Mouse (Mus musculus) neural tube, embryonic 13.5 days (tissue): ENCODE results near the gene Gm33543. TPM values are rescaled to one million over a fixed set of nuclear protein-coding genes. Genes with fewer than 3 reads are reported as not detected.
A peak's percentile ranks its signal among the peaks of the same experiment; 100 is the strongest.

Experiments used
- ATAC-seq: fragments of 200-750 bp; cut with Nextera tagmentation; 2 replicates; pipeline ENCODE4 v1.8.0; 2017; ENCODE audit warnings: low read depth, mild to moderate bottlenecking, moderate TSS enrichment, moderate library complexity
- H3K27ac ChIP-seq: fragments of 300-500 bp; sonication (generic); replicated peaks from 2 replicates; pipeline ENCODE4 v1.5.1; 2015; ENCODE audit warnings: moderate library complexity, mild to moderate bottlenecking, inconsistent platforms
- H3K27me3 ChIP-seq: fragments of 300-500 bp; sonication (generic); 2 replicates; pipeline ENCODE4 v1.6.1; 2015; ENCODE audit warnings: mild to moderate bottlenecking, inconsistent platforms
- H3K36me3 ChIP-seq: fragments of 300-500 bp; sonication (generic); 2 replicates; pipeline ENCODE4 v1.6.1; 2015; ENCODE audit warnings: mild to moderate bottlenecking, inconsistent platforms
- H3K4me1 ChIP-seq: fragments of 300-500 bp; sonication (generic); replicated peaks from 2 replicates; pipeline ENCODE4 v1.6.1; 2015; ENCODE audit warnings: inconsistent platforms
- H3K4me2 ChIP-seq: fragments of 300-500 bp; sonication (generic); 2 replicates; pipeline ENCODE4 v1.6.1; 2015; ENCODE audit warnings: inconsistent platforms, mild to moderate bottlenecking, moderate library complexity
- H3K4me3 ChIP-seq: fragments of 300-500 bp; sonication (generic); 2 replicates; pipeline ENCODE4 v1.5.1; 2015; ENCODE audit warnings: mild to moderate bottlenecking, inconsistent platforms
- H3K9ac ChIP-seq: fragments of 300-500 bp; sonication (generic); 2 replicates; pipeline ENCODE4 v1.6.1; 2015; ENCODE audit warnings: moderate library complexity, mild to moderate bottlenecking, inconsistent platforms
- H3K9me3 ChIP-seq: fragments of 300-500 bp; sonication (generic); 2 replicates; pipeline ENCODE4 v1.6.1; 2016; ENCODE audit warnings: inconsistent platforms
- WGBS: fragments of 180-500 bp; shearing (Covaris S2); methylation state at CpG from one replicate; pipeline ENCODE4 v1.1.7; 2015; 5-methylcytosine and 5-hydroxymethylcytosine counted together
- polyA plus RNA-seq: library from polyadenylated mRNA; unstranded; fragments of >200 nt; fragmentation: Nextera tagmentation; extraction: Ambion mirVana; gene quantifications from 2 replicates; pipeline ENCODE4 v1.2.1, GENCODE M21; 2015

Gm33543 gene
- not detected in 2 replicates for polyA plus RNA-seq

DNA sequence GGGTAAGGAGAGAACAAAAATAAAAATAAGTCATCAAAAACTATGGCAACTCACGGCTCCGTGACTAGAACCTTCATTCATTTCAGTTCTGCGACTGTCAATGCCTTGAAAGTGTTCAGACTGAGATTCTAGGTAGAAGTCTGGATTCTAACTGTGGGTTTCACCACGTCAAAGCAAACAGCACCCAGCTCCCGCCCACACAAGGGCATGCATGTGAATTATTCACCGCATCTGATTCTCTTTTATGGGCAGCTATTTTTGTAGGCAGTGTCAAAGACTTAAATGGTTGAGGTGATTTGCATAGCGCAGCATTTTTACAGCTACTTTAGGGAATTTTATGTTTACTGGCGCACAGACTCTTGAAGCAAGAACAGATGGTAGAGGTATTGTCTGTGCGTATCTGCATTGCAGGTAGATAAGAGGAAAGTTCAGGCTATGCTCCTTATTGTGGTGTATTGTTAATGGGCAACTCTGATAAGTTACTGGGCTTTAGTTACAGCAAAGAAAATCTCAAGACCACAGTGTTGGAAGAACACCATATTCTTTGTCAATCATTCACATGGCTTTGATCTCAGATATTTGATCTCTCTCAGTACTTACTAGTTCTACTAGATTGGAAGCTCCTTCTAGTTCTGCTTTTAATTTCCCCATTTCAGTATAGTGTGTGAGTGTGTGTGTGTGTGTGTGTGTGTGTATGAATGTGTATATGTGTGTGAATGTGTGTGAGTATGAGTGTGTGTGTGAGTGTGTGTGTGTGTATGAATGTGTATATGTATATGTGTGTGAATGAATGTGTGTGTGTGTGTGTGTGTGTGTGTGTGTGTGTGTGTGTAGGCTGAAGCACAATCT is at the start of gene Gm33543:
TSS of gene Gm33543 (minus strand) at position 142 of the 849 bp plus-strand sequence.
- Histone ChIP-seq H3K4me3 (no peak within 1 kb of the TSS), H3K27me3 (no peaks in the 10 kb centered on the region), H3K9me3 (no peaks in the 10 kb centered on the region), H3K27ac (no peak within 1 kb of the TSS), H3K4me1 (0 out of 2 replicates have a peak, but pooled peaks cover 4% of the 10 kb centered on the region), H3K9ac (no peak within 1 kb of the TSS), H3K4me2 (no peak within 1 kb of the TSS), H3K36me3 (no peaks in the 10 kb centered on the region)
- no peak for ATAC-seq
- WGBS = 61% methylated on average over 9 of the region's 9 CpGs

GRCm38 (mm10) chr10:95892132-95892531 is 49.4 kb upstream of the Gm33543 start:
- Histone ChIP-seq H3K27me3 (peaks cover 5% of the 10 kb centered on the region; the same call in 1 of the 2 replicates), H3K4me3 (no peak overlapping the region), H3K4me1 (peaks cover 7% of the 10 kb centered on the region; the same call in 1 of the 2 replicates), H3K27ac (no peak overlapping the region), H3K9ac (no peak overlapping the region), H3K4me2 (no peak overlapping the region), H3K36me3 (no peaks in the 10 kb centered on the region), H3K9me3 (no peaks in the 10 kb centered on the region)
- WGBS = 83% methylated on average over 9 of the region's 9 CpGs
- ATAC-seq = no peak

DNA sequence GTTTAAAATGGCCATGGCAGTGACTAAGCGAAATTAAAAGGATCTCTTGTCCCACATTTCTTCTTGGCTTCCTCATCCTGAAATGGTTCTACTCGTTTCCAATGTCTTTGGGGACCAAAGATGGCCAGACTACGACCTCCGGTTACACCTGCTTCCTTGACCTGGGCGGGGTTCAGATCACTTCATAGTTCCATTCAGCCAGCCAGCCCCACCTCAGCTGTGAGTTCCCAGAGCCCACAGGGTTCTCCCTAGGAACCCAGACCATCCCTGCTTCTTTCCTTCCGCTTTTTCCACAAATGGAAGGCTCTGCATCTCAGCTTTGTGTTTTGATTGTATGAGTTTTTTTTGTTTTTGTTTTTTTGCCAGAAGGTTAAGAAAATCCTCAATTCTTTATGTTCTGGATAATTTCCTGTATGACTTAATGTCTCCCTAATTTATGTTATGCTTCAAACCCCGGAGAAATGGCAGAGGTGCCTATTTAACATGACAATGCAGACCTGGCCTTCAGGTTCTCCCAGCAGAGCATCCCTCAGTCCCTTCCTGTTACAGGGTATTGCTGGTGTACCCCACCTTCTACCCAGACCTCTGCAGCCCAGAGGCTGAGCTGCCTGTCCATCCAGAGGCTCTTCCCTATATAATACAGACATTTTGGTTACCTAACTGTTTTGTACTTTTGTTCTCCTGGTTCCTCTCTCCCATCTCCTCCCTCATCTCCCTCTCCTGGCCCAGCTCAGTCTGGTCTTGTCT is 48.7 kb upstream of the Gm33543 start:
- 77% methylated on average over 7 of the region's 7 CpGs for WGBS
- Histone ChIP-seq H3K9me3 (no peaks in the 10 kb centered on the region), H3K4me3 (no peak overlapping the region), H3K4me1 (peaks cover 7% of the 10 kb centered on the region; the same call in 1 of the 2 replicates), H3K4me2 (no peak overlapping the region), H3K27ac (no peak overlapping the region), H3K36me3 (no peaks in the 10 kb centered on the region), H3K27me3 (peaks cover 5% of the 10 kb centered on the region; the same call in 1 of the 2 replicates), H3K9ac (no peak overlapping the region)
- no peak for ATAC-seq

- no peak for ATAC-seq
- Histone ChIP-seq H3K4me3 (no peak overlapping the region), H3K27ac (no peak overlapping the region), H3K4me1 (peaks cover 7% of the 10 kb centered on the region; the same call in 1 of the 2 replicates), H3K9me3 (no peaks in the 10 kb centered on the region; the same call in 1 of the 2 replicates), H3K4me2 (no peak overlapping the region), H3K27me3 (no peaks in the 10 kb centered on the region), H3K36me3 (no peaks in the 10 kb centered on the region), H3K9ac (no peak overlapping the region)
- 78% methylated on average over 7 of the region's 7 CpGs for WGBS
Observed at GRCm38 (mm10) chr10:95883761-95884517, 41.2 kb upstream of the Gm33543 start.

GRCm38 (mm10) chr10:95882036-95882435 is 39.3 kb upstream of the Gm33543 start:
- Histone ChIP-seq H3K4me1 (peaks cover 7% of the 10 kb centered on the region; the same call in 1 of the 2 replicates), H3K9me3 (no peaks in the 10 kb centered on the region; the same call in 1 of the 2 replicates), H3K36me3 (no peaks in the 10 kb centered on the region), H3K9ac (peak overlapping the region; percentile 48; the same call in 1 of the 2 replicates), H3K27ac (0 out of 2 replicates have a peak overlapping the region, but pooled peaks have one; percentile 33), H3K4me3 (no peak overlapping the region), H3K4me2 (peak overlapping the region; percentile 34), H3K27me3 (no peaks in the 10 kb centered on the region)
- WGBS = 36% methylated on average over 9 of the region's 9 CpGs
- ATAC-seq = no peak

DNA sequence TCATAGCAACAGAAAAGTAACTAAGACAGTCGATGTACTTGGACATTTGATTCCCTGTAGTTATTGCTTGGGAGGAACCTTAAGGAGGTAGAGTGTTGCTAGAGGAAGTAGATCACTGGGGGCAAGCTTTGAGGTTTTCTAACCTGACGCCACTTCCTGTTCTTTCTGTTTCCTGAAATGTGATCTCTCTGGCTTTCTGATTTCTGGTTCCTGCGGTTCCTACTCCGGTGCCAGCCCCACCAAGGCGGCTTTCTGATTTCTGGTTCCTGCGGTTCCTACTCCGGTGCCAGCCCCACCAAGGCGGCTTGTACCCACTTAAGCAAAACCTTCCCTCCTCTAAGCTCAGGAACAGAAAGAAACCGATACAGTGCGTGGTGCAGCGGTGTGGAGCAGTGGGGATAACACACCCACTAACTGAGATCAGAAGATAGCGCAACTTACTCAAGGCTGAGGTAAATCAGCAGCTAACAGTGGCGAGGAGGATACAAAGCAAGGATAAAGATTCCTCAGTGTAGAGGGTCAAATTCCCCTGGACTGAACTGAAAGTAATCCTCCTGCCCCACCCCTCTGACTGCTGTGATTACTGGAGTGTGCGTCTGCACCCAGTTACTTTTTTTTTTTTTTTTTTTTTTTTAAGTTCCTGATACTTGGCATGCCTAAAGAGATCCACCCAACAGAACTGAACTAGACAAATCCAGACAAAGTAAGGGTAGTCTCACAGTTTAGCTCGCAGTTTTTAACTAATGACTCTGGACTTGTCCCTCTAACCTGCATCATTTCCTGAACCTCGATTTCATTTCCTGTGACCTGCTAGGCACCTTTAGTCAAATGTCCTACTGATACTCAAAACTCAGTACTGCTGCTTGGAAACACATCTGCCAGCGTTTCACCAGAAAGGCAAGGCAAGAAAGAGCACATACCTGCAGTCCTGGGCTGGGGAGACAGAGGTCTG is 37.5 kb upstream of the Gm33543 start:
- Histone ChIP-seq H3K4me1 (peaks cover 7% of the 10 kb centered on the region; the same call in 1 of the 2 replicates), H3K27ac (no peak overlapping the region), H3K4me2 (no peak overlapping the region), H3K4me3 (no peak overlapping the region), H3K36me3 (no peaks in the 10 kb centered on the region), H3K9ac (no peak overlapping the region), H3K27me3 (no peaks in the 10 kb centered on the region), H3K9me3 (no peaks in the 10 kb centered on the region; the same call in 1 of the 2 replicates)
- 92% methylated on average over 17 of the region's 17 CpGs for WGBS
- no peak for ATAC-seq

GRCm38 (mm10) chr10:95870782-95871181 is 28.1 kb upstream of the Gm33543 start:
- no peaks in the 10 kb centered on the region for H3K4me1 ChIP-seq
- no peak for ATAC-seq
- H3K4me3 ChIP-seq = no peak overlapping the region
- H3K9me3 ChIP-seq = no peaks in the 10 kb centered on the region
- H3K4me2 ChIP-seq = no peak overlapping the region
- WGBS = 92% methylated on average over 2 of the region's 2 CpGs
- no peak overlapping the region for H3K9ac ChIP-seq
- no peaks in the 10 kb centered on the region for H3K27me3 ChIP-seq
- H3K27ac ChIP-seq = no peak overlapping the region
- no peaks in the 10 kb centered on the region for H3K36me3 ChIP-seq

- H3K9me3 ChIP-seq = no peaks in the 10 kb centered on the region
- H3K27me3 ChIP-seq = no peaks in the 10 kb centered on the region
- no peak overlapping the region for H3K4me2 ChIP-seq
- no peak overlapping the region for H3K4me3 ChIP-seq
- H3K36me3 ChIP-seq = no peaks in the 10 kb centered on the region
- H3K4me1 ChIP-seq = no peaks in the 10 kb centered on the region
- ATAC-seq = no peak
- no peak overlapping the region for H3K9ac ChIP-seq
- 59% methylated on average over 6 of the region's 6 CpGs for WGBS
- H3K27ac ChIP-seq = no peak overlapping the region
Observed at GRCm38 (mm10) chr10:95868348-95868747, 25.6 kb upstream of the Gm33543 start.

DNA sequence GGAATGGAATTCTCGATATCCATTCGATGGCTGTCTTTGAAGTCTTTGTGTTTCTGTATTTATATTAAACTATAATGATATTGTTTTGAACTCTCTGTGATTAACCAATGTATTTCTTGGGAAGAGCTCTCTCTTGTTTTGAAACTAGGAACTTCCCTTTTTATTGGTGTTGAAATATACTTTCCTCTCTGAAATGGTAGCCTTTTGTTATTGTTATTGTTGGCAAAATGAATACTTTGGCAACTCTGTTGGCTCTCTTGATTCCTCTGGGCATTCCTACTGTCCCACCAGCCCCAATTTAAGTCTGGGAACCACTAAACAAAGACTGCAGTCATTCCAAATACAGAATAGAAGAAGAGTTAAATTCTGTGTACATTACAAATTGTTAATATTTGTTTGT is 24.9 kb upstream of the Gm33543 start:
- H3K27me3 ChIP-seq = no peaks in the 10 kb centered on the region
- H3K9ac ChIP-seq = no peak overlapping the region
- no peaks in the 10 kb centered on the region for H3K9me3 ChIP-seq
- H3K4me3 ChIP-seq = no peak overlapping the region
- no peak for ATAC-seq
- no peak overlapping the region for H3K27ac ChIP-seq
- H3K4me1 ChIP-seq = no peaks in the 10 kb centered on the region
- H3K36me3 ChIP-seq = no peaks in the 10 kb centered on the region
- no peak overlapping the region for H3K4me2 ChIP-seq
- 94% methylated on average over 2 of the region's 2 CpGs for WGBS

GRCm38 (mm10) chr10:95864349-95865124 is 21.8 kb upstream of the Gm33543 start:
- no peak overlapping the region for H3K4me3 ChIP-seq
- WGBS = 68% methylated on average over 11 of the region's 11 CpGs
- H3K27me3 ChIP-seq = no peaks in the 10 kb centered on the region
- no peaks in the 10 kb centered on the region for H3K4me1 ChIP-seq
- no peaks in the 10 kb centered on the region for H3K36me3 ChIP-seq
- no peak overlapping the region for H3K9ac ChIP-seq
- H3K4me2 ChIP-seq = no peak overlapping the region
- no peaks in the 10 kb centered on the region for H3K9me3 ChIP-seq
- H3K27ac ChIP-seq = no peak overlapping the region
- no peak for ATAC-seq
